Mouse (Mus musculus): ENCODE measurements around the gene Oscp1.

DNA sequence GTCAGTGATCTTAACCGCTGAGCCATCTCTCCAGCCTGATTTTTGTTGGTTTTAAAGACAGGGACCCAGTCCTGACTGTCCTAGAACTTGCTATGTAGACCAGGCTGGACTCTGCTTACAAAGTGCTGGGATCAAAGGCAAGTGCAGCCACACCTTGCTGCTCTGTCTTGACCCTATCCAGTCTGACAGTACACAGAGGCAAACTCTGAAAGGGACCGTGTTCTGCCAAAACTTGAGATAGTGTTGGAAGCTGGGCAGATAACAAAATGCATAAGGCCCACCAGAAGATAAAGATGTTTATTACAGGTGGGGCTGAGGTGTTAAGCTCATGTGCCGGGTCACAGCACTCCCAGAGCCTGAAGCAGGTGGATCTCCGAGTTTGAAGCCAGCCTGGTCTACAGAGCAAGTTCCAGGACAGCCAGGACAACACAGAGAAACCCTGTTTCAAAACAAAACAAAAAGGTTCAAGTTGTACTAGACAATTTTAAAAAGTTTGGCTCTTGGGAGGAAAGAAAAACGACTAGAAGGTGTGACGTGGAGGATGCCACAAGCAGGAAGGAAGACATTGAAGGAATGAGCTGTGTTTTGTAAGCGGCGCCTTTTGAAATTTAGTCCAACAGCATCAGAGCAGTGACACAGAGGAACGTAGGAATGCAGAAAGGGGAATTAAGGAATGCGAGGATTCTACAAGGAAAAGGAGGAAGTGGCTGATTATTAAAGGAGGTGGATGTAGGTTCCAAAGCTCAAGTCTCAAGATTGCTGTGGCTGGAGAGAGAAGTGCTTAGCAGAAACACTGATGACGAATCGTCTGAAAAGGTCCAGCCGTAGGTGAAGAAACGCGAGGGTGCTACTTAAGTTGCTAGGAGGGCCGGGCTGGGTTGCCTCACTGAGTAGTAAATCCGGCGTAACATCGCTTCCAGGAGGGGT lies 895 bp upstream of the Oscp1 start:
- TF ChIP-seq CTCF (IDR thresholded peaks at IDR 0.05; ENCODE audit: insufficient read depth, low read depth, low read length): no peak
- no peak for TF ChIP-seq POLR2A (IDR thresholded peaks at IDR 0.05; ENCODE audit: insufficient read depth, low read depth, low read length)

Data from olfactory bulb, adult 2 months (tissue).